Mouse (Mus musculus): ENCODE data around the gene Gm7138. TPM values are rescaled to one million over a fixed set of nuclear protein-coding genes. Genes with fewer than 3 reads are reported as not detected.

The Gm7138 gene
- not detected for polyA plus RNA-seq (2014; fragmentation: Illumina TruSeq; extraction: RNeasy Lipid Tissue Mini Kit (QIAGEN cat#74804))

GRCm38 (mm10) chr10:77776844-77777243 is at the start of gene Gm7138:
Gm7138 (minus strand) TSS chr10:77776944.

GRCm38 (mm10) chr10:77814382-77814781 is 37.6 kb upstream of the Gm7138 start, which contains the start of gene Gm2696:
Gm2696 (plus strand) TSS chr10:77814682.

GRCm38 (mm10) chr10:77811743-77812142 is 35.0 kb upstream of the Gm7138 start, which contains the start of gene Gm9507:
Gm9507 (minus strand) TSS chr10:77811843.

GRCm38 (mm10) chr10:77798921-77799508 is 22.3 kb upstream of the Gm7138 start, which contains the start of gene Gm19668:
Gm19668 (minus strand) TSS chr10:77799133.

GRCm38 (mm10) chr10:77794976-77795375 is 18.2 kb upstream of the Gm7138 start, which contains the start of gene Gm9639:
Gm9639 (minus strand) TSS chr10:77795076.

GRCm38 (mm10) chr10:77787876-77788275 is 11.1 kb upstream of the Gm7138 start, which contains the start of gene Gm7137:
Gm7137 (minus strand) TSS chr10:77788200.

GRCm38 (mm10) chr10:77782442-77782841 is 5.7 kb upstream of the Gm7138 start, which contains the start of gene Gm3250:
Gm3250 (minus strand) TSS chr10:77782542.

GRCm38 (mm10) chr10:77771225-77771624 is 5.5 kb downstream of the Gm7138 start, which contains the start of gene Gm3238:
Gm3238 (minus strand) TSS chr10:77771325.

GRCm38 (mm10) chr10:77759582-77759981 is 17.2 kb downstream of the Gm7138 start, which contains the start of gene Gm3233:
Gm3233 (minus strand) TSS chr10:77759682.

GRCm38 (mm10) chr10:77751254-77751653 is 25.5 kb downstream of the Gm7138 start, which contains the start of gene Gm9736:
Gm9736 (minus strand) TSS chr10:77751354.

GRCm38 (mm10) chr10:77741924-77742688 is 34.6 kb downstream of the Gm7138 start, which contains the start of gene Gm18596:
Gm18596 (minus strand) TSS chr10:77742638.

Other genes starting within 250 kb of the Gm7138 start
- gene Itgb2, start 246.7 kb downstream of the Gm7138 start, polyA plus RNA-seq (2014; fragmentation: Illumina TruSeq; extraction: RNeasy Lipid Tissue Mini Kit (QIAGEN cat#74804)): 3.1 TPM
- gene Pttg1ip, start 195.2 kb downstream of the Gm7138 start, polyA plus RNA-seq (2014; fragmentation: Illumina TruSeq; extraction: RNeasy Lipid Tissue Mini Kit (QIAGEN cat#74804)): 132 TPM
- gene Sumo3, start 170.8 kb downstream of the Gm7138 start, polyA plus RNA-seq (2014; fragmentation: Illumina TruSeq; extraction: RNeasy Lipid Tissue Mini Kit (QIAGEN cat#74804)): 91.3 TPM
- 1.9 TPM for gene Gm49325, start 170.7 kb downstream of the Gm7138 start, polyA plus RNA-seq (2014; fragmentation: Illumina TruSeq; extraction: RNeasy Lipid Tissue Mini Kit (QIAGEN cat#74804))
- 6.0 TPM for gene Ube2g2, start 154.7 kb downstream of the Gm7138 start, polyA plus RNA-seq (2014; fragmentation: Illumina TruSeq; extraction: RNeasy Lipid Tissue Mini Kit (QIAGEN cat#74804))
- gene Tspear, start 90.4 kb downstream of the Gm7138 start, polyA plus RNA-seq (2014; fragmentation: Illumina TruSeq; extraction: RNeasy Lipid Tissue Mini Kit (QIAGEN cat#74804)): not detected
- not detected for gene Gm19402, start 86.2 kb downstream of the Gm7138 start, polyA plus RNA-seq (2014; fragmentation: Illumina TruSeq; extraction: RNeasy Lipid Tissue Mini Kit (QIAGEN cat#74804))
- not detected for gene Gm9508, start 79.7 kb downstream of the Gm7138 start, polyA plus RNA-seq (2014; fragmentation: Illumina TruSeq; extraction: RNeasy Lipid Tissue Mini Kit (QIAGEN cat#74804))
- not detected for gene Gm10272, start 70.3 kb downstream of the Gm7138 start, polyA plus RNA-seq (2014; fragmentation: Illumina TruSeq; extraction: RNeasy Lipid Tissue Mini Kit (QIAGEN cat#74804))
- gene Gm10024, start 65.5 kb downstream of the Gm7138 start, polyA plus RNA-seq (2014; fragmentation: Illumina TruSeq; extraction: RNeasy Lipid Tissue Mini Kit (QIAGEN cat#74804)): not detected
- not detected for gene Gm10142, start 61.1 kb downstream of the Gm7138 start, polyA plus RNA-seq (2014; fragmentation: Illumina TruSeq; extraction: RNeasy Lipid Tissue Mini Kit (QIAGEN cat#74804))
- gene Krtap12-1, start 56.3 kb downstream of the Gm7138 start, polyA plus RNA-seq (2014; fragmentation: Illumina TruSeq; extraction: RNeasy Lipid Tissue Mini Kit (QIAGEN cat#74804)): not detected
- not detected for gene Gm10100, start 50.5 kb downstream of the Gm7138 start, polyA plus RNA-seq (2014; fragmentation: Illumina TruSeq; extraction: RNeasy Lipid Tissue Mini Kit (QIAGEN cat#74804))
- not detected for gene Gm18596, start 34.3 kb downstream of the Gm7138 start, polyA plus RNA-seq (2014; fragmentation: Illumina TruSeq; extraction: RNeasy Lipid Tissue Mini Kit (QIAGEN cat#74804))
- gene Gm9736, start 25.6 kb downstream of the Gm7138 start, polyA plus RNA-seq (2014; fragmentation: Illumina TruSeq; extraction: RNeasy Lipid Tissue Mini Kit (QIAGEN cat#74804)): not detected
- gene Gm3233, start 17.3 kb downstream of the Gm7138 start, polyA plus RNA-seq (2014; fragmentation: Illumina TruSeq; extraction: RNeasy Lipid Tissue Mini Kit (QIAGEN cat#74804)): not detected
- not detected for gene Gm3238, start 5.6 kb downstream of the Gm7138 start, polyA plus RNA-seq (2014; fragmentation: Illumina TruSeq; extraction: RNeasy Lipid Tissue Mini Kit (QIAGEN cat#74804))
- not detected for gene Gm3250, start 5.6 kb upstream of the Gm7138 start, polyA plus RNA-seq (2014; fragmentation: Illumina TruSeq; extraction: RNeasy Lipid Tissue Mini Kit (QIAGEN cat#74804))
- gene Gm7137, start 11.3 kb upstream of the Gm7138 start, polyA plus RNA-seq (2014; fragmentation: Illumina TruSeq; extraction: RNeasy Lipid Tissue Mini Kit (QIAGEN cat#74804)): not detected
- not detected for gene Gm9639, start 18.1 kb upstream of the Gm7138 start, polyA plus RNA-seq (2014; fragmentation: Illumina TruSeq; extraction: RNeasy Lipid Tissue Mini Kit (QIAGEN cat#74804))
- not detected for gene Gm19668, start 22.2 kb upstream of the Gm7138 start, polyA plus RNA-seq (2014; fragmentation: Illumina TruSeq; extraction: RNeasy Lipid Tissue Mini Kit (QIAGEN cat#74804))
- not detected for gene Gm9507, start 34.9 kb upstream of the Gm7138 start, polyA plus RNA-seq (2014; fragmentation: Illumina TruSeq; extraction: RNeasy Lipid Tissue Mini Kit (QIAGEN cat#74804))
- gene Gm2696, start 37.7 kb upstream of the Gm7138 start, polyA plus RNA-seq (2014; fragmentation: Illumina TruSeq; extraction: RNeasy Lipid Tissue Mini Kit (QIAGEN cat#74804)): not detected
- not detected for gene Krtap10-4, start 50.2 kb upstream of the Gm7138 start, polyA plus RNA-seq (2014; fragmentation: Illumina TruSeq; extraction: RNeasy Lipid Tissue Mini Kit (QIAGEN cat#74804))
- not detected for gene Krtap10-10, start 59.0 kb upstream of the Gm7138 start, polyA plus RNA-seq (2014; fragmentation: Illumina TruSeq; extraction: RNeasy Lipid Tissue Mini Kit (QIAGEN cat#74804))
- not detected for gene Gm36176, start 69.9 kb upstream of the Gm7138 start, polyA plus RNA-seq (2014; fragmentation: Illumina TruSeq; extraction: RNeasy Lipid Tissue Mini Kit (QIAGEN cat#74804))
- not detected for gene Gm10318, start 75.9 kb upstream of the Gm7138 start, polyA plus RNA-seq (2014; fragmentation: Illumina TruSeq; extraction: RNeasy Lipid Tissue Mini Kit (QIAGEN cat#74804))
- gene Gm3285, start 85.0 kb upstream of the Gm7138 start, polyA plus RNA-seq (2014; fragmentation: Illumina TruSeq; extraction: RNeasy Lipid Tissue Mini Kit (QIAGEN cat#74804)): not detected
- gene Lrrc3, start 125.6 kb upstream of the Gm7138 start, polyA plus RNA-seq (2014; fragmentation: Illumina TruSeq; extraction: RNeasy Lipid Tissue Mini Kit (QIAGEN cat#74804)): 0.71 TPM
- gene Trpm2, start 193.6 kb upstream of the Gm7138 start, polyA plus RNA-seq (2014; fragmentation: Illumina TruSeq; extraction: RNeasy Lipid Tissue Mini Kit (QIAGEN cat#74804)): not detected
- gene 1810043G02Rik, start 201.6 kb upstream of the Gm7138 start, polyA plus RNA-seq (2014; fragmentation: Illumina TruSeq; extraction: RNeasy Lipid Tissue Mini Kit (QIAGEN cat#74804)): 1.4 TPM
- 1.7 TPM for gene Pfkl, start 233.1 kb upstream of the Gm7138 start, polyA plus RNA-seq (2014; fragmentation: Illumina TruSeq; extraction: RNeasy Lipid Tissue Mini Kit (QIAGEN cat#74804))